Mouse (Mus musculus) stomach, embryonic 15.5 days (tissue): Measurements from ENCODE around the gene Pigt. TPM values are rescaled to one million over a fixed set of nuclear protein-coding genes. Genes with fewer than 3 reads are reported as not detected.

Source experiments
- ATAC-seq: fragments of 200-750 bp; cut with Nextera tagmentation; 2 replicates; pipeline ENCODE4 v1.8.0; 2017; ENCODE audit warnings: low read depth, moderate number of reproducible peaks, moderate TSS enrichment; ENCODE audit not compliant: insufficient read depth, low FRiP score
- H3K27ac ChIP-seq: fragments of 300-500 bp; sonication (generic); 2 replicates; pipeline ENCODE4 v1.5.1; 2015; ENCODE audit warnings: mild to moderate bottlenecking, inconsistent platforms
- H3K27me3 ChIP-seq: fragments of 300-500 bp; sonication (generic); replicated peaks from 2 replicates; pipeline ENCODE4 v1.6.1; 2015; ENCODE audit warnings: inconsistent platforms
- H3K36me3 ChIP-seq: fragments of 300-500 bp; sonication (generic); 2 replicates; pipeline ENCODE4 v1.6.1; 2015; ENCODE audit warnings: inconsistent platforms
- H3K4me1 ChIP-seq: fragments of 300-500 bp; sonication (generic); 2 replicates; pipeline ENCODE4 v1.6.1; 2015; ENCODE audit warnings: inconsistent platforms
- H3K4me2 ChIP-seq: fragments of 300-500 bp; sonication (generic); 2 replicates; pipeline ENCODE4 v1.6.1; 2015; ENCODE audit warnings: mild to moderate bottlenecking, inconsistent platforms
- H3K4me3 ChIP-seq: fragments of 300-500 bp; sonication (generic); replicated peaks from 2 replicates; pipeline ENCODE4 v1.5.1; 2015; ENCODE audit warnings: inconsistent platforms
- H3K9ac ChIP-seq: fragments of 300-500 bp; sonication (generic); 2 replicates; pipeline ENCODE4 v1.6.1; 2015; ENCODE audit warnings: inconsistent platforms
- H3K9me3 ChIP-seq: fragments of 300-500 bp; sonication (generic); 2 replicates; pipeline ENCODE4 v1.6.1; 2016; ENCODE audit warnings: inconsistent platforms
- WGBS: fragments of 180-500 bp; shearing (Covaris S2); methylation state at CpG from one replicate; pipeline ENCODE4 v1.1.7; 2015; 5-methylcytosine and 5-hydroxymethylcytosine counted together
- polyA plus RNA-seq: library from polyadenylated mRNA; unstranded; fragments of >200 nt; fragmentation: Nextera tagmentation; extraction: Ambion mirVana; gene quantifications from 2 replicates; pipeline ENCODE4 v1.2.1, GENCODE M21; 2015

Pigt gene
- polyA plus RNA-seq, 1 experiment from 2014 or later = 67.0 TPM

DNA sequence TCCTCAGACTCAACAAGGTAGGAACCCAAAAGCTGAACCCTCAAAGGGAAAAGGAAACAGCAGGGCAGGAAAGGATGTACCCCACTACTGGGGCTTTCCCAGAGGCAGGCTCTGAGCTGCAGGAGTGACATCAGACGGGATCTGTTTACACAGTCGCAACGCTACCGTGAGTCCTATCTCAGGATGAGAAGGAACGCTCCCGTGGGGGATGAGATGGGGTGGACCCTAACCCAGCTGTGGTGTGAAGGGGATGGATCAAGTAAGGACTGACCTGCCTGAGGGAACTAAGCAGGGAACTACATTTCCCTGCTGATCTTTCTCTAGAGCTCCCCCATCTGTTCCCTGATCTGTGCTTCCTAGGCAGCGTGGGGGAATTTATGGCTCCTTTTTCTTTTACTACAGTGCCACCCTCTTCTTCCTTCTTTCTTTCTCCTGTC, 40.4 kb upstream of the Pigt start, which contains the start of gene Sys1:
Gene Sys1, plus strand, starts transcription at position 101 of the 437 bp plus-strand sequence.
- no peak for ATAC-seq
- H3K4me2 ChIP-seq = peak within 1 kb of the TSS; percentile 42
- H3K36me3 ChIP-seq = no peaks in the 10 kb centered on the region
- no peaks in the 10 kb centered on the region for H3K9me3 ChIP-seq
- H3K27me3 ChIP-seq = no peaks in the 10 kb centered on the region
- peak within 1 kb of the TSS; percentile 83 for H3K27ac ChIP-seq
- under 1% methylated on average over 7 of the region's 7 CpGs for WGBS
- H3K4me1 ChIP-seq = peaks cover 28% of the 10 kb centered on the region
- H3K4me3 ChIP-seq = peak within 1 kb of the TSS; percentile 16; the same call in 1 of the 2 replicates
- no peak within 1 kb of the TSS for H3K9ac ChIP-seq

DNA sequence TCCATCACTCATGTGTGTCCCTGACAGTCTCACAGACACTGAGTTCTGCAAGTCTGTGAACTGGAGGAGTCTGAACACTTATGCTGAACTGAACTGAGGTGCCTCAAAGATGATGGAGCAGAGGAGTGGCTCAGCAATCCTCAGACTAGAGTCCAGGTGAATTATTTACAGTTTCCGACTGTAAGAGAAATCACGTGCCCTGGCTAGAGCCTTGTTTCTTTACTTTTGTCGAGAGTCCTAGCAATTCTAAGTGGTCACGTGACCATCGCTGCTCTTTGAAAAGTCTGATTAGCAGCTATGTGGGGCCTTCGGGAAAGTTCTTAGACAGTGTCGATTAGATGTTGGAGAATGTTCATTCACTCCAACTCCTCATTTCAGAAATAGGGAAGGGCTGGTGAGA, 39.4 kb upstream of the Pigt start:
- H3K36me3 ChIP-seq = no peaks in the 10 kb centered on the region
- H3K4me1 ChIP-seq = peaks cover 31% of the 10 kb centered on the region
- H3K9me3 ChIP-seq = no peaks in the 10 kb centered on the region
- H3K4me3 ChIP-seq = no peak overlapping the region
- H3K9ac ChIP-seq = no peak overlapping the region
- peak; percentile 50 for ATAC-seq
- no peaks in the 10 kb centered on the region for H3K27me3 ChIP-seq
- WGBS = 32% methylated on average over 7 of the region's 7 CpGs
- H3K27ac ChIP-seq = peak overlapping the region; percentile 83
- peak overlapping the region; percentile 8; the same call in 1 of the 2 replicates for H3K4me2 ChIP-seq

DNA sequence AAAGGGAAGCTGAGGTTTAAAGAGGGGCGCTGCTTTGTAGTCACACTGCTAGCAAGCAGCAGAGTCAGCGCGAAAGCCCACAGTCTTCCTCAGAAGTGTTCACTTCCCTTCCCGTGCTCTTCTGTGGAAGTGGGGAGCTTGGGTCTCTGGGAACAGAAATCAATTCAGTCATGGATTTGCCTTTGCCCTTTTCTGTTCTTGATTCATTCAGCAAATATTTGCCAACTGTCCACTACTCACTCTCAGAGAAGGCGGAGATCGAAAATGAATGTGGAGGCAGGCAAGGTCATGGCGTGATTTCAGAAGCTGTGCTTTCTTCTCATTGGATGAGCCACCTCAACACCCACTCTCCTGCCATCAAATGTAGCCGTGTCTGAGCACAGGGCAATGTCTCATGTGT, 38.8 kb upstream of the Pigt start:
- ATAC-seq = no peak

DNA sequence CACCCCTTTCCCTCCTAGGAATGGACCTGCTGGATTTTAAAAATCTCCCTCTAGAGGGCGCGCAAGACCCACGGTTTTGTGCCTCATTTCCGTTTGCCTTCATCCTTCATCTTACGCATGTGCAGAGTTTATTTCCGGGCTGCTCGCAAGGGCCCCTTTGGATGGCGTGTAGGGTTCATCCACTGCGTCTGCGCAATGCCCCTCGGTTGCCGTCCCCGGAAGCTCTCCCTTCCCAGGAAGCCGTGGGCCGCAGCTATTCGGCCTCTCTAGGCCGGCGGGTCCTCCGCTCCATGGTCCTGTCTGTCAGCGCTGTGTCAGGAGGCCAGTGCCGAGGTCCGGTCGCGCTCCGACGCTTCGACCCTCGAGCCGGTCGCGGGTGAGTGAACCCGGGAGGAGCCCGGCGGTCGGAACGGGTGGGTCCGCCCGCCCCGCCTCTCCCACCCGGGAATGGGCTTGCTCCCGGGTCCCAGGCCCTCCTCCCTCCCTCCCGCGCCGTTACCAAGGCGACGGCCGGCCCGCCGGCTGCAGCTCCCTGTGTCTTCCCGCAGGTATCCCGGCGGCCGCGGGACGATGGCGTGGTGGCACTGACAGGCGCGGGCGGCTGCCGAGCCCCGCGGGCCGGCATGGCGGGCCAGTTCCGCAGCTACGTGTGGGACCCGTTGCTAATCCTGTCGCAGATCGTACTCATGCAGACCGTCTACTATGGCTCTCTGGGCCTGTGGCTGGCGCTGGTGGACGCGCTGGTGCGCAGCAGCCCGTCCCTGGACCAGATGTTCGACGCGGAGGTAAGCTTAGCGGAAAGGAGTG, 36.4 kb upstream of the Pigt start, which contains the start of gene Gm20458:
Gene Gm20458, plus strand, starts transcription at position 223 of the 807 bp plus-strand sequence.
- Histone ChIP-seq H3K9ac (peak within 1 kb of the TSS; percentile 55; the same call in 1 of the 2 replicates), H3K9me3 (no peaks in the 10 kb centered on the region), H3K4me3 (peak within 1 kb of the TSS; percentile 68), H3K27ac (peak within 1 kb of the TSS; percentile 82), H3K4me2 (peak within 1 kb of the TSS; percentile 63), H3K4me1 (peaks cover 13% of the 10 kb centered on the region), H3K36me3 (peaks cover 15% of the 10 kb centered on the region), H3K27me3 (no peaks in the 10 kb centered on the region)
- WGBS = under 1% methylated on average over 69 of the region's 79 CpGs
- ATAC-seq = peak; percentile 94

More for the DNA sequence above, 38.8 kb upstream of the Pigt start:
- no peaks in the 10 kb centered on the region for H3K9me3 ChIP-seq
- H3K4me2 ChIP-seq = 0 out of 2 replicates have a peak overlapping the region, but pooled peaks have one; percentile 11
- H3K9ac ChIP-seq = no peak overlapping the region
- H3K36me3 ChIP-seq = no peaks in the 10 kb centered on the region
- H3K4me1 ChIP-seq = peaks cover 31% of the 10 kb centered on the region
- H3K27me3 ChIP-seq = no peaks in the 10 kb centered on the region
- 64% methylated on average over 8 of the region's 8 CpGs for WGBS
- no peak overlapping the region for H3K4me3 ChIP-seq
- H3K27ac ChIP-seq = peak overlapping the region; percentile 83

DNA sequence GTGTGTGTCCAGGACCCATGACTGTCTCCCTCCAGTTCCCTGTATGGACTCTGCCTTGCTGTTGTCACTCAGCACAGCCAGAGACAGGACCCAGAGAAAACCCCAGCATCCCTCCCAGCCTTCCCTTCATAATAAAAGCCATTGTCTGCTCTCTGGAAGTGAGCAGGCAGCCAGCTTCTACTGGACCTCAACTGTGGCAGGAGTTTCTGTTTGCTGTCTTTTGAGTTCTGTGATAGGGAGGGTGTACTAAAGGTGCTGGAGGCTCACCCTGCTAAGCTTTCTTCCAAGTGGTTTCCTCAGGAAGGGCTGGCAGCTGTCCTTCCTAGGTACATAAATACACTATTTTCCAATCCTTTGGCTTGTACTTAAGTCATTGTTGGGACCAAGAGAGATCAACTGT, 32.2 kb upstream of the Pigt start:
- Histone ChIP-seq H3K27ac (no peak overlapping the region), H3K36me3 (peaks cover 15% of the 10 kb centered on the region), H3K4me2 (no peak overlapping the region), H3K27me3 (no peaks in the 10 kb centered on the region), H3K9ac (no peak overlapping the region), H3K4me1 (peaks cover 5% of the 10 kb centered on the region), H3K4me3 (no peak overlapping the region), H3K9me3 (no peaks in the 10 kb centered on the region)
- ATAC-seq = no peak

DNA sequence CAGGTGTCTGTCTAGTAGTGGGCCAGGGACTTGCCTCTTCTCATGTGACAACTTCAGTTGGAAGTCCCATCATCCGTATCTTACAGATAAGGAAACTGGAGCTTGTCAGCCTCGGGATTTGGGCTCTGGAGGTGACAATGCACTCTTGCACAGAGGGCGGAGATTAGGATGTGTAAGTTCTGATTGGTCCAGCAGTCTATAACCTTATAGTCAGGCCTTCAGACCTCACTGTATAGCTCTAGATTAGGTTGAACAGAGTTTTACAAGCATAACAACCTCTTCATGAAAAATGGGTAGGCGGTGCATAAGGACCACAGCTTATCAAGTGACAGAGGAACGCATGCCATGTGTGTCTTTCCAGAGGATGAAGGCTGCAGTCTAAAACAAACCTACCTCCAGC, 30.5 kb upstream of the Pigt start:
- no peak overlapping the region for H3K27ac ChIP-seq
- no peak for ATAC-seq
- WGBS = 70% methylated on average over 5 of the region's 5 CpGs

DNA sequence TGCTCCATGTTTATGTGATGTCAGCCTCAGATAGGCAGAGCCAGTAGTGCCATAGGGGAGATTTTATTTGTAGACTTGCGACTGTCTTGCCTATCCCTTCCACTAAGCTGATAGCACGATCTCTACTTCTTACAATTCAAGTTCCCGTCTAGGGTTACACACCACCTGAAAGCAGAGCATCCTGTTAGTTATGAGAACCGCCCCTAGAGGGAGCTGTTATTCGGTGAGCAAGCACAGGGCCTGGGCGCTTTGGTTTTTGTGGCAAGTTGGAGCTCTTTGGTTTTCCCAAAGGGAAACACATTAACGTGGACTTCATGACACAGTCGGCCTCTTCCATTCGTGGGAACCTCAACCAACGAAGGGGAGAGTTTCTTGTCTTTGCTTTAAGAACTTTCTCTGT, 27.1 kb upstream of the Pigt start:
- Histone ChIP-seq H3K4me1 (no peaks in the 10 kb centered on the region), H3K9me3 (no peaks in the 10 kb centered on the region), H3K27me3 (no peaks in the 10 kb centered on the region), H3K4me3 (no peak overlapping the region), H3K4me2 (no peak overlapping the region), H3K36me3 (0 out of 2 replicates have a peak, but pooled peaks cover 6% of the 10 kb centered on the region), H3K27ac (no peak overlapping the region), H3K9ac (no peak overlapping the region)
- ATAC-seq = no peak
- 28% methylated on average over 10 of the region's 10 CpGs for WGBS

More for the DNA sequence above, 30.5 kb upstream of the Pigt start:
- Histone ChIP-seq H3K4me2 (no peak overlapping the region), H3K9ac (no peak overlapping the region), H3K4me1 (peaks cover 4% of the 10 kb centered on the region), H3K36me3 (peaks cover 15% of the 10 kb centered on the region), H3K4me3 (no peak overlapping the region), H3K27me3 (no peaks in the 10 kb centered on the region), H3K9me3 (no peaks in the 10 kb centered on the region)

DNA sequence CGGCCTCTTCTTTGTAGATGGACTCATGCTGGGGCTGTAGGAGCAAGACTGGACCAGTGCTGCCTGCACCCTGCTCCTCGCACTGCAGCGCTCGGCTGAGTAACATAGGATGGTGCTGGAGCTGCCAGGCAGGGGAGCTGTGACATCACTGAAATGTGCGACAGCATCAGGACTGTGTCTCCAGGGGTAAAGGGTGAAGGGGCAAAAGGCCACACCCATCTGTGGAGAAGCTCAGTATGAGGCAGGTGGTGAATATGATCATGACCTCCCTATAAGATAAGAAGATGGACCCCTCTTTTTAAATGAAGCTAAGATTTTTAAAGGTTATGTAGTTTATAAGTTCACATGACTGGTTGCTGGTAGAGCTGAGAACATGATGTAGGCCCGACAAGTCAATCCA, 23.7 kb upstream of the Pigt start, which contains the start of gene Trp53tg5:
Gene Trp53tg5, minus strand, starts transcription at position 101 of the 400 bp plus-strand sequence.
- no peak for ATAC-seq
- Histone ChIP-seq H3K4me2 (no peak within 1 kb of the TSS), H3K4me1 (no peaks in the 10 kb centered on the region), H3K27ac (no peak within 1 kb of the TSS), H3K9ac (no peak within 1 kb of the TSS), H3K9me3 (no peaks in the 10 kb centered on the region), H3K4me3 (no peak within 1 kb of the TSS), H3K27me3 (no peaks in the 10 kb centered on the region), H3K36me3 (0 out of 2 replicates have a peak, but pooled peaks cover 2% of the 10 kb centered on the region)
- WGBS = 83% methylated on average over 6 of the region's 6 CpGs

DNA sequence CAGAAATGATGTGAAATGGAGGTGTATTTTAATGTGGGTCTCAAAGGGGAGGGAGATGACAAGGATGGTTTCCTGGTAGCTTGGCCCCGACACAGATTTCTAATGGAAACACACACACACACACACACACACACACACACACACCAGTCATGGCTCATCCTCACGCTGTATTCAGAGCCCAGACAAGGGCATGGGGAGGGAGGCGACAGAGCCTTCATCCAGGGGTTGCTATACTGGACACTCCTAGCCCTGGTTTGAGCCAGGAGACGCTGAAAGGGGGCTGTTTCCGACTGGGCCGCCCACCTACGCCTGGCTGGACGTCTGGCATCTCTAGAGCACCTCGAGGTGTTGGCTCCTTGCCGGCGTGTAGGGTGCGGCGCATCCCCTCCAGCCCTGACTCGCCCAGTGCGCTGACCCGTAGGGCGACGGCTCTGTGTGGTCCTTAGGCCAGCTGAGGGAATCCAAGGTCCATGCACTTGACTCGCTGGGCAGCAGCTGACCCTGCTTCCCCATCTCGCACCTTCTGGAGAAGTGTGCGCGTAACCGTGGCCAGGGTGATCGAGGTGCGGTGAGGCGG, 11.6 kb upstream of the Pigt start, which contains the start of gene Dbndd2:
Gene Dbndd2, plus strand, starts transcription at position 426 of the 577 bp plus-strand sequence.
- ATAC-seq = peak; percentile 59
- Histone ChIP-seq H3K9ac (peak within 1 kb of the TSS; percentile 54), H3K27ac (no peak within 1 kb of the TSS), H3K4me2 (peak within 1 kb of the TSS; percentile 100), H3K4me1 (peaks cover 11% of the 10 kb centered on the region; the same call in 1 of the 2 replicates), H3K9me3 (no peaks in the 10 kb centered on the region), H3K4me3 (peak within 1 kb of the TSS; percentile 74), H3K36me3 (0 out of 2 replicates have a peak, but pooled peaks cover 5% of the 10 kb centered on the region), H3K27me3 (peaks cover 5% of the 10 kb centered on the region; the same call in 1 of the 2 replicates)
- WGBS = 4% methylated on average over 25 of the region's 26 CpGs

DNA sequence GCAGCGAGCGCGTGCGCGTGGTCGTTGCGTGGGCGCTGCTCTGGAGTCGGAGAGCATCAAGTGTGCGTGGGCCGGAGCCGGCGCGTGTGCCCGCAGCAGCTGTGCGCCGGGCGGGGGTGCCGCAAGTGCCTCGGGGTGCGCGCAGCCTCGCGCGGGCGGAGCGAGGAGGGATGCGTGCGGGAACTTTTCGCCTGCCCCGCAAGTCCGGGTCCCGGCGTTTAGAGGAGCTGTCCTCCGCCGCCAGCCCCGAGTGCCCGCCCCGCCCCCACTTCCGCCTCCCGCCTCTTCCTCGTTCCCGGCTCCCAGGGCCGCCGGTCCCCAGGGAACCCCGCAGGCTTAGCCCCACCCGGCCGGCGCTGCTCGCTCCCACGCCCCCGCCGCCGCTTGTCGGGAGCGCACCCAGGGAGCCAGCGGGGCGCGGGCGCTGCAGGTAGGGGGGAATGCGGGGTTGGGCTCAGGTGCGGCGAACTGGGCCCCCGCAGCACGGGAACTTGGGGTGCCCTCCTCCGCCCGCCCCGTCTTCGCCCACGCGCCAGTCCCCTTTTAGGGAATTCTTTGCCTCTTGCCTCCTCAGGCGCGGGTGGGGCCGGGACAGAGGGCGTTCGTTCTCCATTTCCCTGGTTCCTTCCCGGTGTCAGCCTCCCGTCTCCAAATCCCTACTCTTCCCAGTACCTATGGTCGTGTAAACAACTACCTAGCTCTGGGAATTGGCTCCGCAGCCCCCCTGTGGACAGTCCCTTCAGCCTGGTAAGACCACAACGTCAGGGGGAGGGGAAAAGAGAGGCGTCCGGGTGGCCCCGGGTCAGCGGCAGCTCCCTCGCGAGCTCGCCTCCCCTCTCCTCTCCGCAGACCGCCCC, 10.8 kb upstream of the Pigt start:
- H3K4me1 ChIP-seq = peaks cover 11% of the 10 kb centered on the region; the same call in 1 of the 2 replicates
- 0 out of 2 replicates have a peak, but pooled peaks cover 5% of the 10 kb centered on the region for H3K36me3 ChIP-seq
- under 1% methylated on average over 77 of the region's 90 CpGs for WGBS
- no peaks in the 10 kb centered on the region for H3K9me3 ChIP-seq
- peak overlapping the region; percentile 100 for H3K4me2 ChIP-seq
- H3K4me3 ChIP-seq = peak overlapping the region; percentile 74
- no peak overlapping the region for H3K27ac ChIP-seq
- H3K9ac ChIP-seq = peak overlapping the region; percentile 54
- peaks cover 5% of the 10 kb centered on the region; the same call in 1 of the 2 replicates for H3K27me3 ChIP-seq
- ATAC-seq = peak; percentile 65

DNA sequence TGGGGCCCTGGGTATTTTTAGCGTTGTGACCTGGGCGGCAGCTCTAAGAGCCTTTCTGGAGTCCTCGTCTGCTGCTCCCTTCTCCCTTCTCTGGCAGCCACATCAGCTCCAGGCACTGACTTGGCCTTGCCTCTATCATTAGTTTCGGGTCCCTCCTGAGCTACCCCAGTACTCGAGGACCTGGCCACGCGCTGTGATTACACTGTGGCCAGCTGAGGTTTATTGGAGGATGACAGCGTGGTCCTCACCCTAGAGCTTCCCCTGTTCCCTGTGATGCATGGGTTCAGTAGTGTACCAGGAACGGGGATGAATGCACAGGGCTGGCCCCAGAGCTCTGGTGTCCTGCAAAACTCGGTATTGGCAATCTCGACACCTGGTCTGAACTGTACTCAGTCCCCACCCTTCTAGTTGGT, 10.2 kb upstream of the Pigt start:
- H3K4me2 ChIP-seq = peak overlapping the region; percentile 100
- peak overlapping the region; percentile 54 for H3K9ac ChIP-seq
- peaks cover 5% of the 10 kb centered on the region; the same call in 1 of the 2 replicates for H3K27me3 ChIP-seq
- no peak for ATAC-seq
- H3K4me1 ChIP-seq = peaks cover 11% of the 10 kb centered on the region; the same call in 1 of the 2 replicates
- 0 out of 2 replicates have a peak, but pooled peaks cover 5% of the 10 kb centered on the region for H3K36me3 ChIP-seq
- WGBS = 10% methylated on average over 11 of the region's 11 CpGs
- no peaks in the 10 kb centered on the region for H3K9me3 ChIP-seq
- peak overlapping the region; percentile 74 for H3K4me3 ChIP-seq
- no peak overlapping the region for H3K27ac ChIP-seq
